Mouse (Mus musculus) heart, embryonic 14.5 days (tissue): ENCODE results near the gene Stra6. TPM values are rescaled to one million over a fixed set of nuclear protein-coding genes. Genes with fewer than 3 reads are reported as not detected.

Source experiments
- ATAC-seq: fragments of 200-750 bp; cut with Nextera tagmentation; 2 replicates; pipeline ENCODE4 v1.8.0; 2017; ENCODE audit warnings: low read depth, moderate TSS enrichment; ENCODE audit not compliant: insufficient number of reproducible peaks, insufficient read depth, low FRiP score
- H3K27ac ChIP-seq, 2 experiments: fragments of 200-500 bp in 1 of 2; fragments of 300-500 bp in 1 of 2; sonication (generic) in 1 of 2; replicated peaks in 1 of 2; 2 replicates each; pipeline ENCODE4 v1.5.1; 2012 to 2014; ENCODE audit warnings: low read depth in 2 of 2, low read length in 2 of 2, control low read depth in 1 of 2, mild to moderate bottlenecking in 1 of 2, mixed read lengths in 1 of 2; ENCODE audit not compliant: control insufficient read depth in 1 of 2, insufficient read depth in 1 of 2
- H3K27me3 ChIP-seq: fragments of 300-500 bp; sonication (generic); 2 replicates; pipeline ENCODE4 v1.6.1; 2014; ENCODE audit warnings: mild to moderate bottlenecking, low read length, control low read depth; ENCODE audit not compliant: control insufficient read depth, insufficient read depth
- H3K36me3 ChIP-seq: fragments of 300-500 bp; sonication (generic); 2 replicates; pipeline ENCODE4 v1.6.1; 2014; ENCODE audit warnings: mild to moderate bottlenecking, control low read depth, low read length, mixed read lengths; ENCODE audit not compliant: control insufficient read depth, insufficient read depth
- H3K4me1 ChIP-seq, 2 experiments: fragments of 200-500 bp in 1 of 2; fragments of 300-500 bp in 1 of 2; sonication (generic) in 1 of 2; 2 replicates each; pipeline ENCODE4 v1.6.1; 2012 to 2014; ENCODE audit warnings: low read length in 2 of 2, control low read depth in 1 of 2, mixed read lengths in 1 of 2; ENCODE audit not compliant: control insufficient read depth in 2 of 2, insufficient read depth in 2 of 2
- H3K4me2 ChIP-seq: fragments of 300-500 bp; sonication (generic); 2 replicates; pipeline ENCODE4 v1.6.1; 2014; ENCODE audit warnings: mild to moderate bottlenecking, low read length
- H3K4me3 ChIP-seq, 2 experiments: fragments of 200-500 bp in 1 of 2; fragments of 300-500 bp in 1 of 2; sonication (generic) in 1 of 2; 2 replicates each; pipeline ENCODE4 v1.5.1; 2012 to 2014; ENCODE audit warnings: low read length in 2 of 2, mild to moderate bottlenecking in 2 of 2, control low read depth in 1 of 2, low read depth in 1 of 2, moderate library complexity in 1 of 2; ENCODE audit not compliant: control insufficient read depth in 1 of 2, insufficient read depth in 1 of 2
- H3K9ac ChIP-seq: fragments of 300-500 bp; sonication (generic); 2 replicates; pipeline ENCODE4 v1.6.1; 2014; ENCODE audit warnings: mild to moderate bottlenecking, low read length
- H3K9me3 ChIP-seq: fragments of 300-500 bp; sonication (generic); 2 replicates; pipeline ENCODE4 v1.6.1; 2016; ENCODE audit warnings: low read length, control low read depth; ENCODE audit not compliant: control insufficient read depth
- WGBS: fragments of 180-500 bp; shearing (Covaris S2); extraction: QIAGEN DNeasy Blood & Tissue Kit; methylation state at CpG from one replicate; pipeline ENCODE4 v1.1.7; 2014; 5-methylcytosine and 5-hydroxymethylcytosine counted together
- polyA plus RNA-seq: library from polyadenylated mRNA; unstranded; fragments of >200 nt; fragmentation: Nextera tagmentation; extraction: Ambion mirVana; gene quantifications from 2 replicates; pipeline ENCODE4 v1.2.1, GENCODE M21; 2014

Gene Stra6
- polyA plus RNA-seq, 1 experiment from 2014 or later = 0.57 TPM

DNA sequence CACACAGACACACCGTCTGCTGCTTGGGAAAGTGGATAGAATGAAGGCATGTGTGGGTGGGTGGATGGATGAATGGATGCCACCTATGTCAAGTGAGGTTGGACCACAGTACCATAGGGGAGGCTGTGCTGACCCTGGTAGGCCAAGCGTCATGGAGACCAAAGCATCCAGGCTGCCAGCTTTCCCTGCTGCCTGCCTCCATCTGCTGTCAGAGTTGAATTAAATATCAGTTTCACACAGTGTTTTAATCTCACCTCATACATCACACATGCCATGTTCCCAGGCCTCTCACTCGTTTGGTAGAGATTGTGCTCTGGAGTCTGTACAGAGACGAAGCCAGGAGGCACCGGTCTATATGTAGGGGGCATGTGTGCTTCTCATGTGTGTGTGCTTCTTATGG is 47.2 kb downstream of the Stra6 start:
- peaks cover 23% of the 10 kb centered on the region for H3K27me3 ChIP-seq
- H3K9ac ChIP-seq = no peak overlapping the region
- H3K9me3 ChIP-seq = no peaks in the 10 kb centered on the region
- peaks cover 15 to 25% of the 10 kb centered on the region in 2 experiments for H3K4me1 ChIP-seq
- 59% methylated on average over 5 of the region's 5 CpGs for WGBS
- H3K27ac ChIP-seq = no peak overlapping the region
- H3K4me2 ChIP-seq = no peak overlapping the region
- H3K36me3 ChIP-seq = no peaks in the 10 kb centered on the region
- ATAC-seq = no peak
- no peak overlapping the region for H3K4me3 ChIP-seq

DNA sequence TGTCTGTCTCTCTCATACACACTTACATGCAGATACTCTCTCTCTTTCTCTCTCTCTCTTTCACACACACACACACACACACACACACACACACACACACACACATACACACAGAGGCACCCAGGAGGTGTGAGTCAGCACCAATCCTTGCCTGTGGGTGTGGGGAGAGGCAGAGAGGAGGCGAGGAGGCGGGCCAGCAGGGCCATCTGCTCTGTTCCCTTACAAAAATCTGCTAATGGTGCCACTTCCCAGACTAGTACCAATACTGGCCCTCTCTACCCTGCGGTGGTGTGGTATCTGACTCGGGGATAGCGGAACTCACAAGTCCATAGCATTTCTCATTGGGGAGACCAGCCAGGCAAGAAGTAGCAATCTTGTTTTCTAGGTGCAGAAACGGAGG is 47.8 kb downstream of the Stra6 start:
- H3K4me2 ChIP-seq = no peak overlapping the region
- H3K4me1 ChIP-seq = peaks cover 17 to 28% of the 10 kb centered on the region in 2 experiments
- H3K27ac ChIP-seq = no peak overlapping the region
- WGBS = 72% methylated on average over 6 of the region's 6 CpGs
- no peak for ATAC-seq
- no peak overlapping the region for H3K4me3 ChIP-seq
- no peaks in the 10 kb centered on the region for H3K9me3 ChIP-seq
- H3K27me3 ChIP-seq = peaks cover 29% of the 10 kb centered on the region
- no peaks in the 10 kb centered on the region for H3K36me3 ChIP-seq
- H3K9ac ChIP-seq = no peak overlapping the region

DNA sequence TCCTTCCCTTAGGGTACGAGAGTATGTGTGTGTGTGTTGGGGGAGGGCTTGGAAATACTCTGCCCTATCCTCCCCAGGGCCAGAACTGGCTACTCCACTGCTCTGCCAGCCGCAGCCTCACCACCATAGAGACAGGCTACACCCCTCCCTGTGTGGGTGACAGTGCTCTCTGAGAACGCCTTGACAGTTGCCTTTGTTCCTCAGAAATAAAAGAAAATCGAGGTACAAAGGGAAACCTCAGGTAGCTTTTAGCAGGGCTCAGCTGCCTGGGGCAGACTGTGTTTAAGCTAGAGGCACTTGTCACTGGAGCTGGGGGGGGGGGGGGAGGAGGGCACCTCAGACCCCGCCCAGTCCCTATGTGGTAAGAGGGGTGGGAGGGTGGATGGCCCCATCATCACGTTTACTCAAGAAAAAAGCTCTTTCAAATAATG is 48.7 kb downstream of the Stra6 start:
- Histone ChIP-seq H3K4me3 (no peak overlapping the region), H3K4me1 (peaks cover 17 to 28% of the 10 kb centered on the region in 2 experiments), H3K27ac (no peak overlapping the region), H3K4me2 (no peak overlapping the region), H3K27me3 (peaks cover 38% of the 10 kb centered on the region), H3K36me3 (no peaks in the 10 kb centered on the region), H3K9me3 (no peaks in the 10 kb centered on the region), H3K9ac (no peak overlapping the region)
- no peak for ATAC-seq
- WGBS = 31% methylated on average over 6 of the region's 6 CpGs

DNA sequence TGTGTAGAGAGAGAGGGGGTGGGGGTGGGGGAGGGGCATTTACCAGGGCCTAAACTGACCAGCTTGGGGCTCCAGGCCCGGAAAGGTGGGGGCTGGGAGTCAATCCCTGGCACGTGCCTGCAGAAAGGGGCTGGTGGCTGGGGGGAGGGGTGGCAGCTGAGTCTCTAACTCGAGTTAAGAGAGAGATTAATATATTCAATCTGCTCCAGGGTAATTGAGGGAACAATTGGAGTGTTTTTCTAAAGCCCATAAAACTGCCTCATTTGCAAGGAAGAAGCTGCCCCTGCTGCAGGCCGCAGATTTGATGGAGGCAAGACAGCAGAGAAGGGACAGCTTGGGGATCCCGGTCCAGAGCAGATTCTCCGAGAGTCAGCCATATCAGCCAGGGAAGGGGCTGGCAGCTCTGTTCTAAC is 49.3 kb downstream of the Stra6 start:
- no peak overlapping the region for H3K9ac ChIP-seq
- ATAC-seq = no peak
- H3K4me1 ChIP-seq = peaks cover 17 to 28% of the 10 kb centered on the region in 2 experiments
- H3K4me2 ChIP-seq = no peak overlapping the region
- no peak overlapping the region for H3K4me3 ChIP-seq
- H3K36me3 ChIP-seq = no peaks in the 10 kb centered on the region
- peaks cover 43% of the 10 kb centered on the region for H3K27me3 ChIP-seq
- no peak overlapping the region for H3K27ac ChIP-seq
- WGBS = 14% methylated on average over 6 of the region's 6 CpGs
- H3K9me3 ChIP-seq = no peaks in the 10 kb centered on the region

DNA sequence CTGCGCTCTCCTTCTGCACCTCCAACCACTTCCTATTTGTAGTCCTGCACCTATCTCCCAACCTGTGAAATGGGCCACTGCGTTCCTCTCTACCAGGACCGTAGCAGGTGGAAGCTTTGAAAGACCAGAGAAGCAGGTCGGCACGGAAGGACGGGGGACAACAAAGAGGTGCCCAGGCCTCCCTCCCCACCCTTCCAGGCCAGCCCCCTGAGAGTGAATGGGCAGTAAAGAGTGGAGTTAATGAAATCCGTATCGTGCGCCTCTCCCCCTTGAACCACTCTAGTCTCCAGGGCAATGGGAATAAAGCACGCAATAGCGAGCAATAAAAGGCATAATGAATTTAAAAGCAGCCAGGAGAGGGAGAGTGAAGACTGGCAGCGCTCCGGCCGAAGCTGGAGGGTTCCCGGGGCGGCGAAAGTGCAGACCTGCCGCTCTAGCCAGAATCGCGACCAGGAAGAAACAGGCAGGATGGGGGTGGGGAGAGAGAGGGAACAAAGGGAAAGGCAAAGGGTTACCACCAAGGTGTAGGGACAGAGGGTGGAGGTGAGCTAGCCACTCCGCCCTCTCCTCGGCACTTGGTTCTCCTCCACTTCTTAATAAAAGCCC is 49.8 kb downstream of the Stra6 start:
- Histone ChIP-seq H3K9me3 (no peaks in the 10 kb centered on the region), H3K9ac (no peak overlapping the region; the same call in 1 of the 2 replicates), H3K36me3 (no peaks in the 10 kb centered on the region), H3K4me2 (peak overlapping the region; percentile 57), H3K27me3 (peaks cover 48% of the 10 kb centered on the region), H3K4me1 (peaks cover 17 to 28% of the 10 kb centered on the region in 2 experiments), H3K27ac (no peak overlapping the region), H3K4me3 (peak overlapping the region; percentile 17 to 30)
- no peak for ATAC-seq
- WGBS = 5% methylated on average over 22 of the region's 22 CpGs

DNA sequence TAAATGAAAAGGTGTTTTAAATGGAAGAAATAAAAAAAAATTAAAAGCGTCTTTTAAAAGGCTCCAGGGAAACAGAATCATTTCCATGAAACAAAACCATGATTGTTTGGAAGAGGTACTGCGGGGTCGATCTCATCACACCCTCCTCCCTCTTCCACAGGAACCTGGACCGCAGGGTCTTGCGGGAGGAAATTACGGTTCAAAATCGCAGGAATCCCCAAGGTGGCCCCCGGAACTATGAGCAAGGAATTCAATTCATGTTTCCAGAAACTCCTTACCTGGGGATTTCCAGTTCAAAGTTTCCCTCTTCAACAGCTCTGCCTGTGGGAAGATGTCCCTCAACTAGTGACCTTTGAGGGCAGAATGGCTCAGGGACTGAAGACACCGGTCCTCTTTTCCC is 50.4 kb downstream of the Stra6 start:
- H3K27ac ChIP-seq = no peak overlapping the region
- no peak for ATAC-seq
- H3K9me3 ChIP-seq = no peaks in the 10 kb centered on the region
- H3K36me3 ChIP-seq = no peaks in the 10 kb centered on the region
- H3K4me3 ChIP-seq = no peak overlapping the region
- no peak overlapping the region for H3K9ac ChIP-seq
- H3K27me3 ChIP-seq = peaks cover 53% of the 10 kb centered on the region
- peak overlapping the region; percentile 57; the same call in 1 of the 2 replicates for H3K4me2 ChIP-seq
- 18% methylated on average over 9 of the region's 9 CpGs for WGBS
- H3K4me1 ChIP-seq = peaks cover 19 to 28% of the 10 kb centered on the region in 2 experiments

DNA sequence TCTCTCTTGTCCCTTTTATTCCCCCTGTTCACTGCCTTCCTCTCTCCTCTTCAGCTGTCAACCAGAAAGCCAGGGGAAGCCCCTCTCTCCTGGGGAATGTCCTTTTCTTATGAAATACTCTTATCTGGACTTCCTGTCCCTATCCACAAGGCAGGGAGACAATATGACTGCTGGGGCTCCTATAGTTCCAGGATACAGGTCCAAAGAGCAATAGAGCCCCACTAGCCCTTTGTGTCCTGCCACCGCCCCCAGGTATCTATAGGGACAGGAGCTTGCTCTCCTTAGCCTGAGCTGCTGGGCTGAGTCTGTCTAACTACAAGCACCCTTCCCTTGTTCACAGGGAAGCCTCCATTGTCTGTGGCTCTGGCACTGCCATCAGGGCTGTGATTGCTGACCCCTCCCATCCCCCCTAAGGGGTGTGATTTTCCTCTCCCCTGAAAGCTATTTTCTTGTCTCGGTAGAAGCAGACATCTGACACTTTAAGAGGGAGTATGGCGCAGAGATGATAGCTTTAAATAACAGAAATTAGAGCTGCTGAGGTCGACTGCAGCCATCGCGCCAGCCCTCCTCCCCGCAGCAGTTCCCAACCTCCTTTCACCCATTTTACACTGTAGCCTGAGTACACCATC is 51.8 kb downstream of the Stra6 start:
- Histone ChIP-seq H3K9ac (no peak overlapping the region), H3K36me3 (no peaks in the 10 kb centered on the region)

More for the DNA sequence above, 51.8 kb downstream of the Stra6 start:
- no peak overlapping the region for H3K27ac ChIP-seq
- H3K27me3 ChIP-seq = peaks cover 53% of the 10 kb centered on the region
- H3K4me3 ChIP-seq = no peak overlapping the region
- ATAC-seq = no peak
- H3K4me1 ChIP-seq = peaks cover 22 to 31% of the 10 kb centered on the region in 2 experiments
- H3K4me2 ChIP-seq = no peak overlapping the region
- H3K9me3 ChIP-seq = no peaks in the 10 kb centered on the region
- WGBS = 27% methylated on average over 7 of the region's 7 CpGs
